Mouse (Mus musculus) gastrocnemius, postnatal 36 days (tissue): ENCODE measurements around the gene Pcmtd2. TPM values are rescaled to one million over a fixed set of nuclear protein-coding genes. Genes with fewer than 3 reads are reported as not detected.

ENCODE experiments used
- total RNA-seq, 2 experiments: library from RNA; stranded (reverse); gene quantifications; 2 replicates each; pipeline ENCODE4 v1.2.3; 2021

Gene Pcmtd2
- total RNA-seq, 2 experiments from 2014 or later = 36.0 to 39.6 TPM

Other genes with a start within 250 kb of the Pcmtd2 start
- 10 to 100 TPM; 23.0 to 29.8 TPM for gene Prpf6, start 246.0 kb upstream of the Pcmtd2 start, total RNA-seq
- gene Zfp512b, start 245.1 kb upstream of the Pcmtd2 start, total RNA-seq = 10 to 100 TPM; 15.3 to 19.7 TPM
- 1 to 10 TPM in 1 of 2 experiments, under 1 TPM in 1; 0.69 to 1.0 TPM for gene Samd10, start 238.6 kb upstream of the Pcmtd2 start, total RNA-seq
- gene Gm29797, start 180.8 kb upstream of the Pcmtd2 start, total RNA-seq = not detected
- gene Sox18, start 166.2 kb upstream of the Pcmtd2 start, total RNA-seq = 10 to 100 TPM in 1 of 2 experiments, 1 to 10 TPM in 1; 7.6 to 14.2 TPM
- gene Tcea2, start 157.5 kb upstream of the Pcmtd2 start, total RNA-seq = 1 to 10 TPM; 6.0 to 7.8 TPM
- 1 to 10 TPM; 2.3 to 2.7 TPM for gene Rgs19, start 143.9 kb upstream of the Pcmtd2 start, total RNA-seq
- not detected for gene Lkaaear1, start 139.4 kb upstream of the Pcmtd2 start, total RNA-seq
- not detected for gene Oprl1, start 122.8 kb upstream of the Pcmtd2 start, total RNA-seq
- gene Myt1, start 74.5 kb upstream of the Pcmtd2 start, total RNA-seq = not detected
- 1 to 10 TPM; 8.8 TPM for gene Polr3k, start 26.5 kb downstream of the Pcmtd2 start, total RNA-seq
- gene Gm14496, start 153.3 kb downstream of the Pcmtd2 start, total RNA-seq = not detected